Mouse (Mus musculus) hindbrain, embryonic 16.5 days (tissue): ENCODE measurements around the gene Ncapd3. TPM values are rescaled to one million over a fixed set of nuclear protein-coding genes. Genes with fewer than 3 reads are reported as not detected.

Experiments
- ATAC-seq: fragments of 200-750 bp; cut with Nextera tagmentation; 2 replicates; pipeline ENCODE4 v1.8.0; 2017; ENCODE audit warnings: moderate TSS enrichment, moderate library complexity
- H3K27ac ChIP-seq: fragments of 300-500 bp; sonication (generic); 2 replicates; pipeline ENCODE4 v1.5.1; 2014; ENCODE audit warnings: low read depth, mild to moderate bottlenecking, control low read depth, low read length, moderate library complexity
- H3K27me3 ChIP-seq: fragments of 300-500 bp; sonication (generic); replicated peaks from 2 replicates; pipeline ENCODE4 v1.6.1; 2014; ENCODE audit warnings: low read length; ENCODE audit not compliant: control insufficient read depth, insufficient read depth
- H3K36me3 ChIP-seq: fragments of 300-500 bp; sonication (generic); 2 replicates; pipeline ENCODE4 v1.6.1; 2014; ENCODE audit warnings: mild to moderate bottlenecking, low read length, moderate library complexity, mixed read lengths; ENCODE audit not compliant: control insufficient read depth, insufficient read depth
- H3K4me1 ChIP-seq: fragments of 300-500 bp; sonication (generic); 2 replicates; pipeline ENCODE4 v1.6.1; 2014; ENCODE audit warnings: low read depth, low read length; ENCODE audit not compliant: control insufficient read depth, insufficient read depth
- H3K4me2 ChIP-seq: fragments of 300-500 bp; sonication (generic); 2 replicates; pipeline ENCODE4 v1.6.1; 2014; ENCODE audit warnings: mild to moderate bottlenecking, low read length, control low read depth, moderate library complexity
- H3K4me3 ChIP-seq: fragments of 300-500 bp; sonication (generic); 2 replicates; pipeline ENCODE4 v1.5.1; 2014; ENCODE audit warnings: mild to moderate bottlenecking, low read length, control low read depth, moderate library complexity
- H3K9ac ChIP-seq: fragments of 300-500 bp; sonication (generic); 2 replicates; pipeline ENCODE4 v1.6.1; 2014; ENCODE audit warnings: low read depth, mild to moderate bottlenecking, control low read depth, low read length, moderate library complexity
- H3K9me3 ChIP-seq: fragments of 300-500 bp; sonication (generic); 2 replicates; pipeline ENCODE4 v1.6.1; 2014; ENCODE audit warnings: mild to moderate bottlenecking, low read length, moderate library complexity; ENCODE audit not compliant: control insufficient read depth
- WGBS: fragments of 180-500 bp; shearing (Covaris S2); extraction: QIAGEN DNeasy Blood & Tissue Kit; methylation state at CpG from one replicate; pipeline ENCODE4 v1.1.7; 2014; 5-methylcytosine and 5-hydroxymethylcytosine counted together
- polyA plus RNA-seq: library from polyadenylated mRNA; unstranded; fragments of >200 nt; fragmentation: Nextera tagmentation; extraction: Ambion mirVana; gene quantifications from 2 replicates; pipeline ENCODE4 v1.2.1, GENCODE M21; 2015

The Ncapd3 gene
- polyA plus RNA-seq, 1 experiment from 2014 or later = 11.6 TPM

DNA sequence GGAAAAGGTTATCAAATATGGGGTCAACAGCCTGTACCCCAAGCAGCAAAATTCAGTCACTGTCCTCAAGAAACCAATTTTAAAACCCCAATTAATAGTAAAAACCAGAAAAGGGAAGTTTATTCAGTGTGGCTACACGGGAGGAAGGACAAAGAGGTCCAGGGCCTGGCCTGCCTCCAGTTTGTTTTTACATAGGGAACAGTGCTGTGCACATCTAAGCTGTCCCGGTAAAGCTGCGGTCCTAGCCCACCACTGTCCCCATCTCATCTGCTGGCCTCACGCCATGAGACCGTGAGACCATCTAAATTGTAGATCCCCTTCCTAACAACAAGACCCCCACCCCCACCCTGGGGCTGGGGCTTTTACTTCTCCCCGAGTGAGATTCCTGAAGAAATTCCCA, 95.5 kb downstream of the Ncapd3 start:
- Histone ChIP-seq H3K27ac (no peak overlapping the region), H3K36me3 (no peaks in the 10 kb centered on the region), H3K9ac (0 out of 2 replicates have a peak overlapping the region, but pooled peaks have one; percentile 24), H3K4me3 (no peak overlapping the region), H3K9me3 (no peaks in the 10 kb centered on the region), H3K4me1 (peaks cover 15% of the 10 kb centered on the region), H3K4me2 (no peak overlapping the region), H3K27me3 (no peaks in the 10 kb centered on the region)
- ATAC-seq = no peak
- 20% methylated on average over 6 of the region's 6 CpGs for WGBS

DNA sequence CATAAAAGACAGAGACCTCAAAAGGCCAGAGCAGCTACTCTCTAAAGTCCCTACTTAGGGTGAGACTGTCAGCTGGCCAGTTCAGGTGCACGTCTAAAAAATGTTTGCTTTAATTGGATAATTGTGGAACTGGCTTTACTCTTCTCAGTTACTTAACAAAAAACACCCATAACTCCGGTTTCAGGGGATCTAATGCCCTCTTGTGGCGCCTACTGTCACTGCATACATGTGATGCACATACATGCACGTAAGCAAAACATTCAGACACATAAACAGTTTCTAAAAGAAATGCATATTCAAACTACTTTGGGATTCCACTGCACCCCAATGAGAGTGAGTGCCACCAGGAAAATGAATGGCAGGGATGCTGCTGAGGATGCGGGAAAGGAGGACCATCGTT, 96.6 kb downstream of the Ncapd3 start:
- no peak overlapping the region for H3K27ac ChIP-seq
- 93% methylated on average over 6 of the region's 6 CpGs for WGBS
- no peak overlapping the region for H3K4me3 ChIP-seq
- H3K36me3 ChIP-seq = no peaks in the 10 kb centered on the region
- peaks cover 15% of the 10 kb centered on the region for H3K4me1 ChIP-seq
- H3K9ac ChIP-seq = no peak overlapping the region
- H3K27me3 ChIP-seq = no peaks in the 10 kb centered on the region
- H3K4me2 ChIP-seq = no peak overlapping the region
- no peak for ATAC-seq
- no peaks in the 10 kb centered on the region for H3K9me3 ChIP-seq

DNA sequence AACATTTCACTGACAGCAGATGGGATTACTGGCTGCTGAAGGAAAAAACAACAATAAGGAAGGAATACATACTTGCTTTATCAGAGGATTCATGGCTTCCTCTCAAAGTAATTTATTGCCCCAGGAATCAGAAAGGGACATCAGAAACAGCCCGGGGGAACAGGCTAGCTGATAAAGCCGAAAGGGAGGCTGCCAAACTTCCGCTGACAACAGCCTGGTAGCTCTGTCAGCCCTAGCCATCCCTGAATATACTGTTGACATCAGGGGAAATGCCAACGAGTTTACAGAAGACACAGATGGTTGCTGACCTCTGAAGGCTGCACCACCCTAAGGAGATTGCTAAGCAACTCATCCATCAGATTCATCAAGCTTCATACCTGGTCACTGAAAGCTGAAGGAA, 98.7 kb downstream of the Ncapd3 start:
- ATAC-seq = no peak
- no peaks in the 10 kb centered on the region for H3K9me3 ChIP-seq
- WGBS = 78% methylated on average over 4 of the region's 4 CpGs

DNA sequence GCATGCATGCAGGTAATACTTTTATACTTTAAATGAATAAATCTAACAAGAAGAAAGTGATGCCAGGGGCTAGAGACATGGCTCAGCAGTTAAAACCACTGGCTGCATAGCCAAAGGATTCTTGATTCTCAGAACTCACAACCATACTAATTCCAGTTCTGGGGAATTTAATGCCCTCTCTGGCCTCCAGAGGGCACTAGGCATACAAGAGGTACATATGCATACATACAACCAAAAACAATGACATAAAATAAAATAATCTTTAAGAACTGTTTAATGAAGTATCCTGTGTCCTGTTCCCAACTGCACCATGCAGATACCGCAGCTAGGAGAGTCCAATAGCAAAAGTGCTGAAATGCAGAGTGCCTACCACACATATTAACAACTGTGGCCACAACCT, 104.4 kb downstream of the Ncapd3 start:
- Histone ChIP-seq H3K9ac (no peak overlapping the region), H3K4me3 (no peak overlapping the region), H3K4me1 (no peaks in the 10 kb centered on the region), H3K9me3 (no peaks in the 10 kb centered on the region), H3K36me3 (no peaks in the 10 kb centered on the region), H3K27ac (no peak overlapping the region), H3K4me2 (no peak overlapping the region), H3K27me3 (no peaks in the 10 kb centered on the region)
- no peak for ATAC-seq
- 74% methylated on average over 1 of the region's 1 CpGs for WGBS

More for the DNA sequence above, 98.7 kb downstream of the Ncapd3 start:
- no peak overlapping the region for H3K4me3 ChIP-seq
- no peak overlapping the region for H3K27ac ChIP-seq
- no peak overlapping the region for H3K4me2 ChIP-seq
- H3K36me3 ChIP-seq = no peaks in the 10 kb centered on the region
- H3K27me3 ChIP-seq = no peaks in the 10 kb centered on the region
- no peak overlapping the region for H3K9ac ChIP-seq
- peaks cover 5% of the 10 kb centered on the region; the same call in 1 of the 2 replicates for H3K4me1 ChIP-seq

DNA sequence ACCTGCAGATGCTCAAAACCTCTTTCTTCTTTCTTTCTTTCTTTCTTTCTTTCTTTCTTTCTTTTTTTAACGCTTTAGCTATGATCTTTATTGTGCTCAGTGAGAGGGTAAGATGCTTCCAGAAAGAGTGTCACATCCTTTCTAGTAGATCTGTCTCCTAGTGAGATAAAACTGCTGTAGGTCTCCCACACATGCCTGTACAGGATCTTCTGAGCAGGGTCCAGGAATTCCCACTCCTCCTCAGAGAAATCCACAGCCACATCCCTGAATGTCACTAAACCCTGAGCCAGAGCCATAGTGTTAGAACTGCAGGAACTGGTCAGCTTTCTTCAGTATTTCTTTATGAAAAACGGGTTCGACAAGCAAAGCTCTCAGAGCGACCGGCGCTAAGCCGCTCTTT, 105.4 kb downstream of the Ncapd3 start:
- Histone ChIP-seq H3K4me1 (no peaks in the 10 kb centered on the region), H3K27me3 (no peaks in the 10 kb centered on the region), H3K36me3 (no peaks in the 10 kb centered on the region), H3K9ac (no peak overlapping the region), H3K9me3 (no peaks in the 10 kb centered on the region), H3K27ac (no peak overlapping the region), H3K4me3 (no peak overlapping the region), H3K4me2 (no peak overlapping the region)
- WGBS = 91% methylated on average over 7 of the region's 7 CpGs
- no peak for ATAC-seq

DNA sequence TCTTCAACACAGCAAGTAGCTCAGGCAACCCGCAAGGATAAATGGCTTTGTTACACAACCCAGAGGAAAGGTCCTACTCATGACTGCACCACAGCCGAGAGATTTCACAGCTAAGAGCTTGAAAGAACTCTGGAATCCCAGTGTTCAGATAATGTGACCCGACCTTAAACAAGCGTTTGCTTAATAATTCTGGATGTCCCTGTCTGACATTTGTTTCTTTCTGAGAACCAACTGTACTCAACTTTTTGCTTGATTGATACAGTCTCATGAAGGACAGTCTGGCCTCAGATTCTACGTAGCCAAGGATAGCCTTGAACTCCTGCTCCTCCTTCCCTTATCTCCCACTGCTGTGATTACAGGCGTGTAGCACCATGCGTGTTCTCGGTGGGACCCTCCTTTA, 106.7 kb downstream of the Ncapd3 start:
- H3K27me3 ChIP-seq = no peaks in the 10 kb centered on the region
- no peak overlapping the region for H3K4me3 ChIP-seq
- no peak for ATAC-seq
- H3K4me2 ChIP-seq = no peak overlapping the region
- H3K36me3 ChIP-seq = no peaks in the 10 kb centered on the region
- H3K4me1 ChIP-seq = no peaks in the 10 kb centered on the region
- H3K9me3 ChIP-seq = no peaks in the 10 kb centered on the region
- H3K27ac ChIP-seq = no peak overlapping the region
- WGBS = 92% methylated on average over 8 of the region's 8 CpGs
- no peak overlapping the region for H3K9ac ChIP-seq

DNA sequence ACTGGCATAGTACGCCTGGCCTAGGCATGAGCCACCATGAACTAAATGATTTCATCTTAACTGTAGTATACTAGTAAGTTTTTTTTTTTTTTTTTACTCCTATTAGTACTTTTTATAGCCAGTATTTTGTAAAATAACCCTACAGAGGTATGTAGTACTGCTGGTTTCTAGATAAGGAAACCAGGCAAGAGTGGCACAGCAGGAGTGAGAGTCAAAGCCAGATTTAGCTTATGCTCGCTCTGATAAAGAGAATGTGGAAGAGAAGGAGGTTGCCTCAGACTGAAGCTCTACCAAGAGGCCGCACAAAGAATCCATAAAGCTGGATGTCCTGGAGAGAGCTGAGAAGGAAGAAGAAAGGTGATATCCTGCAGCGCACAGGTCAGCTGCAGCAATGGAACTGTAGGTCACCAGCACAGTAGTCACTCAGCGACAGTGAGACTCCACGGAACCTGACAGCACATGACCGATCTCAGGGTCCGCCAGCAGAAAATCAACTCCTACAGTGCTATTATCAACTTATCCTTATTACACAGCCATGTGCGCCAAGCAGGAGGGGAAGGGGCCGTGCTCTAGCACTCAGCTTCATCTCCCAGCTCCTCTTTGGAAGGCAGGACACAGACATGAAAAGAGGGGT, 110.6 kb downstream of the Ncapd3 start:
- Histone ChIP-seq H3K9ac (no peak overlapping the region), H3K4me3 (no peak overlapping the region), H3K27me3 (no peaks in the 10 kb centered on the region), H3K27ac (no peak overlapping the region), H3K4me2 (no peak overlapping the region), H3K4me1 (no peaks in the 10 kb centered on the region), H3K9me3 (no peaks in the 10 kb centered on the region), H3K36me3 (no peaks in the 10 kb centered on the region)
- no peak for ATAC-seq
- WGBS = 91% methylated on average over 10 of the region's 10 CpGs

DNA sequence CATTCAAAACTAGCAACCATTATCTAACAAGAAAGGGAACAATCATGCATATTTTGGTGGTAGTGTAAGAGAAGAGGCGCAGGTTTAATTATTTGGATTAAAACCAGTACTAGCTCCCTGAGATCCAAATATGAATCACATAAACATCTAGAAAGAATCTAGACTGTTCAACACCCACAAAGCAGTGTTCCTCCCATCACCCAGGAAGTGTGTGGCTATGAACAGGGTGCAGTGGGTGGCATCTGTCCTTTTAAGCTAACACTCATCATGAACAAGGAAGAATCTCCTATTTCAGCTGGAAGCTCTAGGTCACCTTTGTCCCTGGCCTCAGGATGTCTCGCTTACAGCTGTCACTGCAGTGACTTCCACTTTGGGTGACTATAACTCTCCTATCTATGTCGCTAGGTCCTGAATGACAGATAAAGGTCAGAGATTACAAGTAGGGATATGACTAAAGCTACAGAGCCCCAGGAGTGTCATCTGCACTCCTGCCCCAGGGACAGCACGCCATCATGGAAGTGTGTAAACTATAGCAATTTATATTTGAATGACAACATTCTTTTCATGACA, 114.4 kb downstream of the Ncapd3 start:
- WGBS = 82% methylated on average over 4 of the region's 4 CpGs
- H3K27ac ChIP-seq = no peak overlapping the region
- H3K9me3 ChIP-seq = no peaks in the 10 kb centered on the region
- H3K4me2 ChIP-seq = no peak overlapping the region
- no peaks in the 10 kb centered on the region for H3K36me3 ChIP-seq
- H3K4me1 ChIP-seq = peaks cover 11% of the 10 kb centered on the region
- no peak overlapping the region for H3K9ac ChIP-seq
- no peak overlapping the region for H3K4me3 ChIP-seq
- no peaks in the 10 kb centered on the region for H3K27me3 ChIP-seq
- no peak for ATAC-seq
